Mouse (Mus musculus) right cerebral cortex, postnatal 10 days (tissue): ENCODE measurements around the gene Dnah2.
"Not testable (repeated sequence)": the region's sequence is repeated elsewhere in the genome, so short reads cannot be mapped to it uniquely, and the experiment has no call there.

ENCODE experiments used
- DNase-seq, 2 experiments: peaks; one replicate each; pipeline ENCODE4 v3.0.0; 2021; ENCODE audit warnings: low spot score in 2 of 2

Dnah2 gene

GRCm38 (mm10) chr11:69564391-69564790, 15.5 kb upstream of the Dnah2 start:
- no peak for DNase-seq

- no peak for DNase-seq
Measured at GRCm38 (mm10) chr11:69563373-69563772, 14.5 kb upstream of the Dnah2 start.

GRCm38 (mm10) chr11:69560896-69561854, 12.3 kb upstream of the Dnah2 start:
- DNase-seq, result no peak

GRCm38 (mm10) chr11:69559851-69560765, 11.2 kb upstream of the Dnah2 start, which contains the start of gene Efnb3:
Efnb3 (minus strand) TSS chr11:69560205.
- peak; percentile 76 for DNase-seq

GRCm38 (mm10) chr11:69559183-69559582, 10.3 kb upstream of the Dnah2 start:
- no peak for DNase-seq

GRCm38 (mm10) chr11:69558756-69559155, 9.8 kb upstream of the Dnah2 start:
- no peak for DNase-seq

GRCm38 (mm10) chr11:69557381-69557958, 8.6 kb upstream of the Dnah2 start:
- peak; percentile 83 for DNase-seq

- DNase-seq, result no peak
Measured at GRCm38 (mm10) chr11:69554539-69555140, 5.7 kb upstream of the Dnah2 start.

- peak in 1 of 2 experiments; percentile 60 for DNase-seq
Measured at GRCm38 (mm10) chr11:69553341-69553721, 4.4 kb upstream of the Dnah2 start.

GRCm38 (mm10) chr11:69552622-69553340, 3.9 kb upstream of the Dnah2 start:
- peak; percentile 89 to 90 for DNase-seq

GRCm38 (mm10) chr11:69551310-69551709, 2.4 kb upstream of the Dnah2 start:
- DNase-seq, result no peak

GRCm38 (mm10) chr11:69547071-69547470, 1.8 kb downstream of the Dnah2 start:
- peak; percentile 68 to 70 for DNase-seq

- peak; percentile 92 for DNase-seq
Measured at GRCm38 (mm10) chr11:69546423-69547053, 2.4 kb downstream of the Dnah2 start.

GRCm38 (mm10) chr11:69545957-69546356, 3.0 kb downstream of the Dnah2 start:
- peak in 1 of 2 experiments; percentile 46 for DNase-seq

GRCm38 (mm10) chr11:69543598-69543997, 5.3 kb downstream of the Dnah2 start:
- DNase-seq, result peak in 1 of 2 experiments; percentile 52

- not testable (repeated sequence) for DNase-seq
Measured at GRCm38 (mm10) chr11:69541741-69542140, 7.2 kb downstream of the Dnah2 start.

- no peak for DNase-seq
Measured at GRCm38 (mm10) chr11:69540700-69541099, 8.2 kb downstream of the Dnah2 start.

GRCm38 (mm10) chr11:69534990-69535389, 13.9 kb downstream of the Dnah2 start:
- DNase-seq, result no peak

GRCm38 (mm10) chr11:69532480-69533150, 16.3 kb downstream of the Dnah2 start:
- DNase-seq, result no peak

GRCm38 (mm10) chr11:69530755-69531154, 18.2 kb downstream of the Dnah2 start:
- DNase-seq, result not testable (repeated sequence)
